Mouse (Mus musculus): ENCODE results near the gene Myom3. TPM values are rescaled to one million over a fixed set of nuclear protein-coding genes. Genes with fewer than 3 reads are reported as not detected.

Gene Myom3
- polyA plus RNA-seq, 1 experiment from 2014 or later = 0.59 TPM

GRCm38 (mm10) chr4:135762251-135762906 lies 2.9 kb downstream of the Myom3 start:
- Histone ChIP-seq H3K27ac (replicated peaks) (no peak overlapping the region), H3K27me3 (ENCODE audit: control insufficient read depth, insufficient read depth, low read length) (no peaks in the 10 kb centered on the region), H3K36me3 (ENCODE audit: control insufficient read depth, insufficient read depth, low read length) (no peaks in the 10 kb centered on the region), H3K4me3 (ENCODE audit: low read depth, low read length) (peak overlapping the region; percentile 23), H3K4me2 (replicated peaks; ENCODE audit: low read depth) (peak overlapping the region; percentile 54), H3K4me1 (replicated peaks; ENCODE audit: control insufficient read depth, insufficient read depth) (no peaks in the 10 kb centered on the region), H3K9ac (ENCODE audit: low read length) (no peak overlapping the region), H3K9me3 (ENCODE audit: control insufficient read depth, low read length) (no peaks in the 10 kb centered on the region)
- TF ChIP-seq CTCF (IDR thresholded peaks at IDR 0.05; ENCODE audit: low read depth) = no peak; the same call in 1 of the 2 replicates
- no peak for TF ChIP-seq EP300 (optimal IDR thresholded peaks at IDR 0.05)
- ATAC-seq (ENCODE audit: low FRiP score, low TSS enrichment) (peak; percentile 93), DNase-seq (ENCODE audit: low spot score) (peak; percentile 91)
- WGBS = 6% methylated on average over 18 of the region's 19 CpGs

DNA sequence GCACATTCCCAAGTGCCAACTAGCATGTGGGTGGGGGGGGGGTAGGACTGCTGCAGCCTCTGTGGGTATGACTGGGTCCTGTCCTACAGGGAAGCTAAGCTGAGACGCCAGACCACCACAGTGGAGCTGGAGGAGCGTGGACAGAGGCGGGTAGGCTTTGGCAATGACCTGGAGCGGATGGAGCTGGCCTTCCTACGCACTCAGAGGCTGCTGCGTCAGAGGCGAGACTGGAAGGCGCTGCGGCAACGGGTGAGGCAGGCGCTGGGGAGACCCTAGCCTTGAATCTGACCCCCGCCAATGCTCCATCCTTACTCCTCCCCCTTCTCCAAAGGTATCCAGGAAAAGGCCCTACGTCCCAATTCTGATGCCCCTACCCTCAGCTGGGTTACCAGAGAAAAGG lies 5.2 kb downstream of the Myom3 start:
- no peak overlapping the region for H3K4me2 ChIP-seq (replicated peaks; ENCODE audit: low read depth)
- no peak for DNase-seq (ENCODE audit: low spot score)
- H3K9me3 ChIP-seq (ENCODE audit: control insufficient read depth, low read length) = no peaks in the 10 kb centered on the region
- WGBS = 84% methylated on average over 13 of the region's 13 CpGs
- no peak overlapping the region for H3K27ac ChIP-seq (replicated peaks)
- H3K9ac ChIP-seq (ENCODE audit: low read length) = no peak overlapping the region
- H3K27me3 ChIP-seq (ENCODE audit: control insufficient read depth, insufficient read depth, low read length) = no peaks in the 10 kb centered on the region
- no peak overlapping the region for H3K4me3 ChIP-seq (ENCODE audit: low read depth, low read length)
- no peaks in the 10 kb centered on the region for H3K36me3 ChIP-seq (ENCODE audit: control insufficient read depth, insufficient read depth, low read length)
- no peaks in the 10 kb centered on the region for H3K4me1 ChIP-seq (replicated peaks; ENCODE audit: control insufficient read depth, insufficient read depth)
- TF ChIP-seq CTCF (IDR thresholded peaks at IDR 0.05; ENCODE audit: low read depth) = no peak
- TF ChIP-seq EP300 (optimal IDR thresholded peaks at IDR 0.05) = no peak
- no peak for ATAC-seq (ENCODE audit: low FRiP score, low TSS enrichment)

DNA sequence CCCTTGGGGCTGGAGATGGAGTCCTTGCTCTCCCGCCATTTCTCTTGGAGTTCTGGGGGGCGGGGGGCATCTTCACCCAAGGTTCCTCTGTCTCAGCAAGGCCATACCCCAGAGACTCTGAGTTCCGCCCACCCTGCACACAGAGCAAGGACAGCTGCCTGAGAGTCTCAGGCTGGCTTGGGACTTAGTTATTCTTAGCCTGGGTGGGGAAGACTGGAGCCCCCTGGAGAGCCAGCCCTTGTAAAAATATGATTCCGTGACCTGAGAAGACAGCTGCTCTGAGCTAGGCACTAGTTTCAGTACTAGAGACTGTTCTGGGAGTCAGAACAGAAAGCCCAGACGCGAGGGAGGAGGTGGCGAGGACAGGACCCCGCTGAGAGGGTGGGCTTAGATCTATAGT lies 6.2 kb downstream of the Myom3 start:
- H3K27ac ChIP-seq (replicated peaks) = no peak overlapping the region
- H3K36me3 ChIP-seq (ENCODE audit: control insufficient read depth, insufficient read depth, low read length) = no peaks in the 10 kb centered on the region
- no peak overlapping the region for H3K9ac ChIP-seq (ENCODE audit: low read length)
- TF ChIP-seq EP300 (optimal IDR thresholded peaks at IDR 0.05) (no peak), CTCF (IDR thresholded peaks at IDR 0.05; ENCODE audit: low read depth) (no peak)
- H3K4me1 ChIP-seq (replicated peaks; ENCODE audit: control insufficient read depth, insufficient read depth) = no peaks in the 10 kb centered on the region
- no peak overlapping the region for H3K4me2 ChIP-seq (replicated peaks; ENCODE audit: low read depth)
- H3K9me3 ChIP-seq (ENCODE audit: control insufficient read depth, low read length) = no peaks in the 10 kb centered on the region
- WGBS = 75% methylated on average over 8 of the region's 8 CpGs
- H3K27me3 ChIP-seq (ENCODE audit: control insufficient read depth, insufficient read depth, low read length) = no peaks in the 10 kb centered on the region
- DNase-seq (ENCODE audit: low spot score) = no peak
- H3K4me3 ChIP-seq (ENCODE audit: low read depth, low read length) = no peak overlapping the region
- no peak for ATAC-seq (ENCODE audit: low FRiP score, low TSS enrichment)

GRCm38 (mm10) chr4:135766976-135767375 lies 7.5 kb downstream of the Myom3 start:
- Histone ChIP-seq H3K9me3 (ENCODE audit: control insufficient read depth, low read length) (no peaks in the 10 kb centered on the region), H3K27ac (replicated peaks) (no peak overlapping the region), H3K27me3 (ENCODE audit: control insufficient read depth, insufficient read depth, low read length) (no peaks in the 10 kb centered on the region), H3K4me1 (replicated peaks; ENCODE audit: control insufficient read depth, insufficient read depth) (no peaks in the 10 kb centered on the region), H3K4me3 (ENCODE audit: low read depth, low read length) (no peak overlapping the region), H3K4me2 (replicated peaks; ENCODE audit: low read depth) (no peak overlapping the region), H3K9ac (ENCODE audit: low read length) (no peak overlapping the region), H3K36me3 (ENCODE audit: control insufficient read depth, insufficient read depth, low read length) (no peaks in the 10 kb centered on the region)
- DNase-seq (ENCODE audit: low spot score) = no peak
- no peak for ATAC-seq (ENCODE audit: low FRiP score, low TSS enrichment)
- WGBS = 66% methylated on average over 3 of the region's 3 CpGs
- no peak for TF ChIP-seq CTCF (IDR thresholded peaks at IDR 0.05; ENCODE audit: low read depth)
- TF ChIP-seq EP300 (optimal IDR thresholded peaks at IDR 0.05) = no peak

GRCm38 (mm10) chr4:135768572-135769526 lies 9.3 kb downstream of the Myom3 start:
- Histone ChIP-seq H3K4me3 (ENCODE audit: low read depth, low read length) (no peak overlapping the region), H3K4me2 (replicated peaks; ENCODE audit: low read depth) (no peak overlapping the region), H3K27ac (replicated peaks) (no peak overlapping the region), H3K9me3 (ENCODE audit: control insufficient read depth, low read length) (no peaks in the 10 kb centered on the region), H3K4me1 (replicated peaks; ENCODE audit: control insufficient read depth, insufficient read depth) (no peaks in the 10 kb centered on the region), H3K9ac (ENCODE audit: low read length) (no peak overlapping the region), H3K27me3 (ENCODE audit: control insufficient read depth, insufficient read depth, low read length) (no peaks in the 10 kb centered on the region), H3K36me3 (ENCODE audit: control insufficient read depth, insufficient read depth, low read length) (no peaks in the 10 kb centered on the region)
- ATAC-seq (ENCODE audit: low FRiP score, low TSS enrichment) (peak; percentile 48; the same call in 1 of the 2 replicates), DNase-seq (ENCODE audit: low spot score) (peak; percentile 57)
- 56% methylated on average over 14 of the region's 14 CpGs for WGBS
- TF ChIP-seq CTCF (IDR thresholded peaks at IDR 0.05; ENCODE audit: low read depth) (peak; percentile 82), EP300 (optimal IDR thresholded peaks at IDR 0.05) (no peak)

Data from stomach, postnatal 0 days (tissue).